Mouse (Mus musculus) erythroid progenitor cell, adult 5-6 weeks (primary cell): ENCODE measurements around the gene Fxyd3. TPM values are rescaled to one million over a fixed set of nuclear protein-coding genes. Genes with fewer than 3 reads are reported as not detected.

Experiments used
- ATAC-seq: replicated peaks from 2 replicates; pipeline ENCODE4 v1.8.0; 2016; ENCODE audit warnings: moderate number of reproducible peaks, mild to moderate bottlenecking, moderate TSS enrichment, inconsistent platforms; ENCODE audit not compliant: poor library complexity, low FRiP score, severe bottlenecking
- total RNA-seq, 2 experiments: library from RNA; stranded (forward) in 1 of 2; stranded (reverse) in 1 of 2; fragments of 150-400 nt in 1 of 2; fragments of 186-747, 209-891 nt in 1 of 2; gene quantifications; 2 replicates each; pipeline versions ENCODE4 v1.2.3 to v1.2.4; 2015 to 2017; ENCODE audit warnings: low replicate concordance in 2 of 2

Gene Fxyd3
- total RNA-seq, 2 experiments from 2014 or later, result not detected

- ATAC-seq, result no peak
Measured at GRCm38 (mm10) chr7:31099612-31099982, 23.1 kb upstream of the Fxyd3 start.

DNA sequence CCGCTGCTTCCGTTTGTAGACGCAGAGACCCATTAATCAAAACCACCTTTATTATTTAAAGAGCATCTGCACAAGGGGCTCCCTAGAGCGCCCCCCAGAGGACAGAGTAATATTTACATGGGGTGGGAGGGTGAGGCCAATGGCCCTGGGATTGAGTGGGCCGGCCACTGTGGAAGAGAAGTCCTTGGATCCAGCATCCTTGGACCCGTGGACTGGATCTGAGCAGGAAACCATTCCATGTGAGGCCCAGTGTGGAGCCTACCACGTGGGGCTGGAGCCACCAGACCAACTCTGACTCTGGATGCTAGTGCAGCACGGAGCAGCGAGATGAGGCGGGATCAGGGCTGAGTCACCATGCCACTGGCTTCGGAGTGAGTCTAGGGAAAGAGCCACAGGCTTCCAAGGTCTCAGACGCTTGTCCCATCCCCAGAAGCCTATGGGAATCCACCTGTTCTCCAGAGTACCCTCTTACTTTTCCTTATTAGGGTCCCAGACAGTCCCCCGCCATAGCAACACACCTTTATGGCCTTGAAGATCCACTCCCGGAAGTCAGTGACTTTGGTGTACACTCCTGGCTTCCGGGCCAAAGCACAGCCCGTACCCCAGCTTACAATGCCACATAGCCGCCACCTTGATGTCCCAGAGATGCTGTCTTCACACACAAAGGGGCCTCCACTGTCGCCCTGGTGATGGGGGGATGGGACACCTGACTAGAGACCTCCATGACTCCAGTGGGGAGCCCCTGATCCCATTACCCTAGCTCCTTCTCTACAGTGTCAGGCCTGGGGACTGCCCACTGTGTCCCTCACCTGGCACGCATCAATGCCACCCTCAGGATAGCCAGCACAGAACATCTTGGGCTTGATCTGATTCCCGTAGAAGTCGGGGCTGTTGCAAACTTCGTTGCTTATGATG is 22.4 kb upstream of the Fxyd3 start:
- no peak for ATAC-seq

GRCm38 (mm10) chr7:31097583-31098248 is 21.2 kb upstream of the Fxyd3 start:
- peak; percentile 68; the same call in 1 of the 2 replicates for ATAC-seq

DNA sequence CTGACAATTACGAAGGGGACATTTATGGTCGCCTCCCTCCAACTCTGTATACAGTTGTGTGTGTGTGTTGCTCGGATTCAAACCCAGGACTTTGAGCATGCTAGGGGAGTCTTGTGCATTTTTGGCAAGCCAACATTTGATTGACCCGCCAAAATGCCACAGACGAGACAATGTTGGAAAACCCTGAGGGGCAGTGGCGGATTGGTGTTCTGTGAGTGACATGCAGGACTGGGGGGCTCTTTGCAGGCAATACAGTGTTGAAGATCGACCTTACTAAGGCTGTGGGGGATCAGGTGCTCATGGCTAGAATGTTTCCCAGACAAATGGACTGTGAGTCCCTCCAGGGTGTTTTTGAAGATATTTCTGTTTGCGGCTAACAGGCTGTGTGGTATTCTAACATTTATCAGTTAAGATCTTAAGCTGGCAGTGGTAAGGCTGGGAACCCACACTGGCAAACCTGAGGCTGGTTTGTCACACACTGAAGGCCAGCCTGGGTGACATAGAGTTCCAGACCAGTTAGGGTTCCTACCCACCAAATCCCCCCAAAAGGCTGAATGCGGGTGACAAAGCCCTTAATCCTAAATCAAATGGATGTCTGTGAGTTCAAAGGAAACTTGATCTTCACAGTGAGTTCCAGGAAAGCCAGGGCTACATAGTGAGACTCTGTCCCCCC is 20.5 kb upstream of the Fxyd3 start:
- ATAC-seq, result no peak

GRCm38 (mm10) chr7:31094774-31095501 is 18.4 kb upstream of the Fxyd3 start:
- ATAC-seq, result no peak

- ATAC-seq, result no peak
Measured at GRCm38 (mm10) chr7:31089721-31090120, 13.2 kb upstream of the Fxyd3 start.

DNA sequence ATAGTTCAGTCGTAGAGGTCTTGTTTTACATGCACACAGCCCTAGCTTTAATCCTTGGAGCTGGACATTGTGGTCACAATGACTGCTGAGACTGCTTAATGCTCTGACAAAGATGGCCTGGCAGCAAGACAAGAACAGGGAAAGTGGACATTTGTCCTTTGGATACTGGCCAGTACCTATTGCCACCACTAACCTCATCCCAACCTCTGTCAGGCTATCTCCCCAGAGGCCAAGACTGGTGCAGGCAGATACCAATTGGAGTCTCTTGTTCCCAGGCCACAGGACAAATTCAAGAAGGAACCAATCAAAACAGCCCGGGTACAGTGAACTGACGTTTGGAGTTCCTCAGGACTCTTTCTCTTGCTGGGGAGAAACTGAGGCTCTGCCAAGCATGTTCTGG is 11.7 kb upstream of the Fxyd3 start:
- ATAC-seq, result no peak

- ATAC-seq, result no peak
Measured at GRCm38 (mm10) chr7:31087262-31087661, 10.8 kb upstream of the Fxyd3 start.

DNA sequence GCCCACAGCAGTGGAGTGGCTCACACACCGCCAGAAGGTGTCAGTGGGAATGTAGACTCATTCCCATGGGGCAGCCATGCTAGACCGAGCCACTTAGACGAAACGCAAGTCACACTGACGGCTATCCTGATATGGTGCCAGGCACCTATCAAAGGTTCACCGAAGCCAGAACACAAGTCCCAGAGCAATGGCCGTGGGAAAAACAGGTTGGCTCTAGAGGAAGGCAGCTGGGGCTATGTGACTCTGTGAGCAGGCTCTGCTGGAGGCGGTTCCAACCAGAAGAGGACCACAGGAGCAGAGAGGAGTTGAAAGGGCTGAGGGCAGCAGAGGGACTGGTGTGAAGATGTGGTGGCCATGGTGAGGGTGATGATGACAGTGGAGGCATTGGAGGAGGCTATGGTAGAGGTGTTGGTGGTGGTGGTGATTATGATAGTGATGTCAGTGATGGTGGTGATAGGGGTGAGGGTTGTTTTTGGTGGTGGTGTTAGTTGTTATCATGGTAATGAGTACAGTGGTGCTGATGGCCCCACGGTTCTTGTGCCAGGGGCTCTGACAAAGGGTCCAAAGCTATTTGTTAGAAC is 9.8 kb upstream of the Fxyd3 start:
- no peak for ATAC-seq

- ATAC-seq, result no peak
Measured at GRCm38 (mm10) chr7:31085171-31085570, 8.7 kb upstream of the Fxyd3 start.

GRCm38 (mm10) chr7:31084140-31084539 is 7.6 kb upstream of the Fxyd3 start:
- ATAC-seq, result no peak

GRCm38 (mm10) chr7:31082831-31083588 is 6.5 kb upstream of the Fxyd3 start:
- no peak for ATAC-seq

DNA sequence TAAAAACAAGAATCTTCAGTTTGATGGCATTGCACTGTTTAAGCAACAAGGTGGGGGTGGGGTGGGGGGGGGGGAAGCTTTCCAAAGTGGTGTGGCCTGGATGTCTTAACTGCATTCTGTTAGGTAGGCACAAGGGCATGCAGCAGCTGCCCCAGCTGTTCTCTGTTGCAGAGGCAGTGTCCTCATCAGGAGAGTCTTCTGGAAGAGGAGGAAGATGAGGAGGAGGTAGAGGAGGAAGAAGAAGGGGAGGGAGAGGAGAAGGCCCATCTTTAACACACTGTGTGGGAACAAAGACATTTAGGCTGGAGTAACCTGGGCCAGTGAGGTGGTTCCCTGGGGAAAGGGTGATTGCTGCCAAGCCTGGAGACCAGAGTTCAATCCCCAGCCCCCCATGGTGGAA is 5.6 kb upstream of the Fxyd3 start:
- no peak for ATAC-seq

- no peak for ATAC-seq
Measured at GRCm38 (mm10) chr7:31081106-31081505, 4.6 kb upstream of the Fxyd3 start.

DNA sequence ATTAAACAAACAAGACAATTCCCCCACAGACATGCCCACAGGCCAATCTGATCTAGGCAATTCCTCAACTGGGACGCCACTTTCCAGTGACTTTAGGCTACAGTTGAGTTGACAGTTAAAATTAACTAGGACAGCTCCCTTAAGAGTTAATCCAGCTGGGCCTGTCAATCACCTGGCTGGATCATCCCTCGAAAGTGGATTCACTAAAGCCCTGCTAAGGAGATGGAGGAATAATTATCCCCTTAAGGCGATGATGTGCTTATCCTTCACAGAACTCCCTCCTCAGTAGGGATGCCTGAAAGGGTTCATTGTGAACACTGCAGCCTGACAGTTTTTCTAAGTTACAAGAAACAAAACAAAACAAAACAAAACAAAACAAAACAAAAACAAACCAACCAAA is 4.1 kb upstream of the Fxyd3 start:
- ATAC-seq, result no peak

GRCm38 (mm10) chr7:31079670-31080069 is 3.2 kb upstream of the Fxyd3 start:
- no peak for ATAC-seq

GRCm38 (mm10) chr7:31077885-31078445 is 1.5 kb upstream of the Fxyd3 start:
- ATAC-seq, result no peak

DNA sequence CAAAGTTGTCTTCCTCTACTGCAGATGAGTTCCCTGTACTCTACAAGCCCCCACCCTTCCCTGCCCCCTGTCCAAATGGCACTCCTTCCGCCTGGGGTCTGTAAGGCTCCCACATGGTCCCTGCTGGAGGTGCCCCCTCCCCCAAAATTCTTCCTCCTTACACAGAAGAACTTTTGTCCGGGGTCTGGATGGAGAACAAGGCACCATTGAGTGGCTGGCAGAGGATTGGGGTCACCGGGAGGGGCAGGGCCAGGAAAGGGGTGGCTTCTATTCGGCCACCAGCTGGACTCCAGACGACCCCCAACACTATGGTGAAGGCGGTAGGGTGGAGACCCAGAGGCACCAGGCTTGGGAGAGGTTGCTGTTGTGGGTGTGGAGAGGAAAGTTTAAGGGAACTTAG is 966 bp upstream of the Fxyd3 start:
- ATAC-seq, result no peak

DNA sequence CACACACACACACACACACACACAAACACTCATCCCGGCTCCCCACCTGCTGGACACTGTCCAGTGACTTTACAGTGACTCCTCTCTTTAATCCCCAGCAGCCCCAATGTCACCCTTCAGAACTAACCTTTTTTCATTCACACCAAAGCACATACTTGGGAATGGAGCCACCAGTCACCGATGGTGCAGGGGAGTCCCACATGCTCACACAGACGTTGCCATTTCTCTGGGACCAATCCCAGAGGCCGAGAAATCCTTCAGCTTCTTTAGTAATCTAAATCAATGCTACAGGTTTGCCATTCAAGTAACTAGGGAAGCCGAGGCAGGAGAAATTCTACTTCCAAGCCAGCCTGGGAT is 1.8 kb downstream of the Fxyd3 start:
- no peak for ATAC-seq
